Comparison of ENCODE assay signal across 9 mouse cellular contexts in the genomic region with DNA sequence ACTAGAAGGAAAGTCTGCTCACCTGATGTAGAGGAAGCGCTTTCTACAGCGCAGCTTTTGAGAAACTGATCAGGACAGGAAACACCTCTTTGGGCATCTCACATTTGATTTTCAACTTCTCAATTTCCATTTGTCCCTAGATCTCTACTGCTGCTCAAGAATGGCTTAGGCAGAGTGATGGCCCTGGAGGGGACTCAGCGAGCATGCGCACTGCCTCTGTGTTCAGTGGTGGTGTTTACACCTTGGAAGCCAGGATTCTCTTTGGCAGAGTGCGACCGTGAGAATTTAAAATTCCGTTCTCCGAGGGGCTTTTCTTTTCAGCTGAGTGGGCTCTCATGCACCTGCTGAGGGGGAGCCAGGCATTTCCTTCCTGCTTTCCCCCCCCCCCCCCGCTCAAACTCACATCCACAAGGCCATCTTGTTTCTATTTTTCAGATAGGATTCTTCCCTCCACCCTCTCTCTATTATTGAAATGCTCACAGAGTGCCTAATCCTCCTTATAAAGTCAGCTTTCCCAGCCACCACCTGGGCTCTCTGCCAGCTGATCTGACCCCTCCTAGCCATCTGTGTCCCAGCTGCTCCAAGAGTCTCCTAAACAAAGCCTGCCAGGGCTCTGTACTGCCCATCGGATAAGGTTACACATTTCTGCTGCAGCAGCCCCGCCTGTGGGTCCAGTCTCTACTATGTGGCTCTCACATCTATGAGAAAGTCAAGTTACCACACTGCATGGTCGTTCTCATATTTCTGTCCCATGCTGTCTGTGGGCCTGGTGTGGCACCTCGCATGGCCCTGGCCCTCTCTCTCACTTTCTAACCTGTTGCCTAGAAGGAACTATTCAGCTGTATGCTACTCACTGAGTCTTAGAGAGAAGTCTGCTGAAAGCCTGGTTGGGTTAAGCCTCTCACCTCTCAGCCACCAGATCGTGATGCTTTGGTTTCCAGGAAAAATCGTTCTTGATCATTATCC.
DNase-seq lines count a peak whose midpoint lies in the region; ATAC-seq and TF ChIP-seq lines count a peak whose summit lies in the region.
"Had no signal": no experiment of that assay in that cellular context is flagged by ENCODE, and none has a peak within 500 bp of the region (broad histone marks: within the 10 kb centered on the region; RNA-seq: fewer than 3 reads in every experiment).

No protein-coding gene starts in this region.

- no peak for TF ChIP-seq CTCF in kidney, postnatal 0 days (IDR thresholded peaks at IDR 0.05; ENCODE audit: low read depth)

- H3K36me3 ChIP-seq in embryonic facial prominence, embryonic 11.5 days (replicated peaks; ENCODE audit: control insufficient read depth, insufficient read depth, low read depth, low read length), result no peaks in the 10 kb centered on the region
- H3K36me3 ChIP-seq in heart, embryonic 10.5 days, result no peaks in the 10 kb centered on the region
- no peaks in the 10 kb centered on the region for H3K36me3 ChIP-seq in kidney, postnatal 0 days (ENCODE audit: insufficient read depth, low read length)
- no peaks in the 10 kb centered on the region for H3K36me3 ChIP-seq in midbrain, embryonic 15.5 days (replicated peaks)

- H3K9me3 ChIP-seq in embryonic facial prominence, embryonic 11.5 days (replicated peaks; ENCODE audit: control insufficient read depth, low read length), result no peaks in the 10 kb centered on the region
- H3K9me3 ChIP-seq in heart, embryonic 10.5 days, result no peaks in the 10 kb centered on the region
- no peaks in the 10 kb centered on the region for H3K9me3 ChIP-seq in kidney, postnatal 0 days (replicated peaks; ENCODE audit: low read length)
- H3K9me3 ChIP-seq in midbrain, embryonic 15.5 days, result no peaks in the 10 kb centered on the region

- H3K4me3 ChIP-seq in embryonic facial prominence, embryonic 11.5 days (ENCODE audit: low read depth, low read length), result no peak overlapping the region
- H3K4me3 ChIP-seq in heart, embryonic 10.5 days, result no peak overlapping the region
- H3K4me3 ChIP-seq in kidney, postnatal 0 days (replicated peaks; ENCODE audit: low read depth, low read length), result no peak overlapping the region
- no peak overlapping the region for H3K4me3 ChIP-seq in midbrain, embryonic 15.5 days
- H3K4me3 ChIP-seq: erythroblast, embryonic 14.5 days had no signal

- no peak overlapping the region for H3K4me2 ChIP-seq in embryonic facial prominence, embryonic 11.5 days (ENCODE audit: low read depth, low read length)
- no peak overlapping the region for H3K4me2 ChIP-seq in kidney, postnatal 0 days (ENCODE audit: low read length)
- peak overlapping the region; percentile 37 for H3K4me2 ChIP-seq in midbrain, embryonic 15.5 days

- H3K27ac ChIP-seq in embryonic facial prominence, embryonic 11.5 days (replicated peaks; ENCODE audit: low read depth, low read length), result no peak overlapping the region
- H3K27ac ChIP-seq in heart, embryonic 10.5 days, result 0 out of 2 replicates have a peak overlapping the region, but pooled peaks have one; percentile 36
- H3K27ac ChIP-seq in kidney, postnatal 0 days, result no peak overlapping the region
- H3K27ac ChIP-seq in midbrain, embryonic 15.5 days, result peak overlapping the region; percentile 27; the same call in 1 of the 2 replicates

- no peaks in the 10 kb centered on the region for H3K27me3 ChIP-seq in embryonic facial prominence, embryonic 11.5 days (ENCODE audit: control insufficient read depth, insufficient read depth, low read length)
- H3K27me3 ChIP-seq in heart, embryonic 10.5 days (ENCODE audit: insufficient read depth, poor library complexity, severe bottlenecking), result no peaks in the 10 kb centered on the region
- no peaks in the 10 kb centered on the region for H3K27me3 ChIP-seq in kidney, postnatal 0 days (ENCODE audit: insufficient read depth, low read length)
- H3K27me3 ChIP-seq in midbrain, embryonic 15.5 days (replicated peaks), result no peaks in the 10 kb centered on the region

- peak; percentile 94 for ATAC-seq in embryonic facial prominence, embryonic 11.5 days (replicated peaks; ENCODE audit: insufficient number of reproducible peaks, low FRiP score, low TSS enrichment, low read depth)
- ATAC-seq in kidney, postnatal 0 days (replicated peaks; ENCODE audit: low FRiP score, low read depth), result peak; percentile 57; the same call in 1 of the 2 replicates
- ATAC-seq in midbrain, embryonic 15.5 days (replicated peaks), result peak; percentile 83

- DNase-seq in kidney, adult 18-20 months, result peak; percentile 16
- no peak for DNase-seq in kidney, adult 11 months
- peak; percentile 82 for DNase-seq in embryonic facial prominence, embryonic 11.5 days (ENCODE audit: low spot score)
- no peak for DNase-seq in heart, embryonic 10.5 days (ENCODE audit: low spot score)
- DNase-seq in kidney, postnatal 0 days (ENCODE audit: low spot score), result peak; percentile 87
- no peak for DNase-seq in spleen, postnatal 14 days (ENCODE audit: low spot score in 2 of 2)
- DNase-seq in layer of hippocampus, adult 9-10 months (ENCODE audit: low spot score), result no peak

- H3K4me1 ChIP-seq in embryonic facial prominence, embryonic 11.5 days (ENCODE audit: control insufficient read depth, insufficient read depth, low read length), result no peaks in the 10 kb centered on the region
- H3K4me1 ChIP-seq in heart, embryonic 10.5 days, result peaks cover 16% of the 10 kb centered on the region
- H3K4me1 ChIP-seq in kidney, postnatal 0 days (replicated peaks; ENCODE audit: insufficient read depth, low read length), result peaks cover 3% of the 10 kb centered on the region; the same call in 1 of the 2 replicates
- H3K4me1 ChIP-seq in midbrain, embryonic 15.5 days, result peaks cover 21% of the 10 kb centered on the region

- 44% methylated on average over 15 of the region's 15 CpGs for WGBS in embryonic facial prominence, embryonic 11.5 days
- WGBS in heart, embryonic 10.5 days, result 63% methylated on average over 14 of the region's 15 CpGs
- 43% methylated on average over 15 of the region's 15 CpGs for WGBS in kidney, postnatal 0 days
- WGBS in midbrain, embryonic 15.5 days, result 30% methylated on average over 15 of the region's 15 CpGs

- no peak overlapping the region for H3K9ac ChIP-seq in embryonic facial prominence, embryonic 11.5 days (replicated peaks; ENCODE audit: low read length)
- no peak overlapping the region for H3K9ac ChIP-seq in kidney, postnatal 0 days (ENCODE audit: low read depth, low read length)
- no peak overlapping the region for H3K9ac ChIP-seq in midbrain, embryonic 15.5 days

Comparison
In these comparisons a context has a peak if more than half of its experiments do, and no peak if none do; other contexts are left out.
1. DNase-seq: peak in kidney, adult 18-20 months (single experiment), embryonic facial prominence, embryonic 11.5 days (single experiment) and kidney, postnatal 0 days (single experiment); none in kidney, adult 11 months (single experiment), heart, embryonic 10.5 days (single experiment), spleen, postnatal 14 days (0 of 2) and layer of hippocampus, adult 9-10 months (single experiment).
2. H3K27ac ChIP-seq: peak in heart, embryonic 10.5 days (single experiment) and midbrain, embryonic 15.5 days (single experiment); none in embryonic facial prominence, embryonic 11.5 days (single experiment) and kidney, postnatal 0 days (single experiment).
3. Peak in every context shown above with its lines, with median percentiles within 50 percentile points of each other: ATAC-seq.